Mouse (Mus musculus): ENCODE measurements around the gene Gm42906.

DNA sequence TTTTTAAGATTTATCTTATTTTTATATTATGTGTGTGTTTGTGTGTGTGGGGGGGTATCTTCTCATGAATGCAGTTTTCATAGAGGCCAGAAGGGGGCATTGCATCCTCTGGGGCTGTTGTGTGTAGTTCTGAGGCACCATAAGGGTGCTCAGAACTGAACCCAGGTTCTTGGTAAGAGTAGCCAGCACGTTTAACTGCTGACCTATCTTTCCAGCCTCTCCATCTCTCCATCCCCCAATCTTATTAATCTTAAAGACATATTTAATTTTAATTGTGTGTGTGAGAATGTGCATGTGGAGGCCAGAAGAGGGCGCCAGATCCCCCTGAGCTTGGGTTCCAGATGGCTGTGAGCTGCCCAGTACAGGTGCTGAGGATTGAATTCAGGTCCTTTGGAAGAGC lies 325.7 kb downstream of the Gm42906 start:
- TF ChIP-seq POLR2A (IDR thresholded peaks at IDR 0.05; ENCODE audit: insufficient read depth, low read depth, low read length): no peak
- TF ChIP-seq CTCF (IDR thresholded peaks at IDR 0.05; ENCODE audit: insufficient read depth, low read depth, low read length): no peak

Data from olfactory bulb, adult 2 months (tissue).